Mouse (Mus musculus) kidney, adult 2 months (tissue): ENCODE results near the gene Dnase1l2.

Source experiments
- CTCF ChIP-seq: fragments of 200-500 bp; conservative IDR thresholded peaks from 2 replicates; pipeline ENCODE4 v1.5.1; 2011; ENCODE audit warnings: low read depth, mild to moderate bottlenecking, control low read depth, low read length, moderate library complexity, mixed read lengths; ENCODE audit not compliant: insufficient read depth, insufficient read length
- POLR2A ChIP-seq: fragments of 200-500 bp; IDR thresholded peaks from one replicate; pipeline ENCODE4 v1.6.1; 2011; ENCODE audit warnings: low read depth, low read length, control low read depth

GRCm38 (mm10) chr17:24461580-24461979 is 18.7 kb upstream of the Dnase1l2 start:
- TF ChIP-seq CTCF (peak; percentile 40), POLR2A (no peak)
